Mouse (Mus musculus): Measurements from ENCODE around the gene Lmod3. TPM values are rescaled to one million over a fixed set of nuclear protein-coding genes. Genes with fewer than 3 reads are reported as not detected.

Gene Lmod3
- polyA plus RNA-seq, 1 experiment from 2014 or later, result 0.42 TPM

GRCm38 (mm10) chr6:97292894-97293293 lies 40.3 kb upstream of the Lmod3 start:
- ATAC-seq (ENCODE audit: low FRiP score) (no peak), DNase-seq (ENCODE audit: low spot score) (no peak)
- Histone ChIP-seq H3K27me3 (ENCODE audit: control insufficient read depth, insufficient read depth, low read length) (no peaks in the 10 kb centered on the region), H3K4me2 (replicated peaks; ENCODE audit: low read depth, low read length) (no peak overlapping the region), H3K9me3 (ENCODE audit: control insufficient read depth, low read length) (no peaks in the 10 kb centered on the region), H3K27ac (ENCODE audit: low read depth, low read length) (no peak overlapping the region), H3K36me3 (ENCODE audit: control insufficient read depth, insufficient read depth, low read length) (peaks cover 6% of the 10 kb centered on the region; the same call in 1 of the 2 replicates), H3K9ac (ENCODE audit: low read depth, low read length) (no peak overlapping the region), H3K4me1 (replicated peaks; ENCODE audit: control insufficient read depth, insufficient read depth, low read length) (no peaks in the 10 kb centered on the region), H3K4me3 (ENCODE audit: low read depth, low read length) (no peak overlapping the region)
- 86% methylated on average over 5 of the region's 5 CpGs for WGBS

GRCm38 (mm10) chr6:97292096-97292495 lies 39.5 kb upstream of the Lmod3 start:
- DNase-seq (ENCODE audit: low spot score) (no peak), ATAC-seq (ENCODE audit: low FRiP score) (no peak)
- H3K27ac ChIP-seq (ENCODE audit: low read depth, low read length), result no peak overlapping the region
- H3K4me2 ChIP-seq (replicated peaks; ENCODE audit: low read depth, low read length), result no peak overlapping the region
- no peaks in the 10 kb centered on the region for H3K9me3 ChIP-seq (ENCODE audit: control insufficient read depth, low read length)
- H3K9ac ChIP-seq (ENCODE audit: low read depth, low read length), result no peak overlapping the region
- peaks cover 6% of the 10 kb centered on the region for H3K36me3 ChIP-seq (ENCODE audit: control insufficient read depth, insufficient read depth, low read length)
- no peaks in the 10 kb centered on the region for H3K4me1 ChIP-seq (replicated peaks; ENCODE audit: control insufficient read depth, insufficient read depth, low read length)
- WGBS, result 91% methylated on average over 3 of the region's 3 CpGs
- no peak overlapping the region for H3K4me3 ChIP-seq (ENCODE audit: low read depth, low read length)
- no peaks in the 10 kb centered on the region for H3K27me3 ChIP-seq (ENCODE audit: control insufficient read depth, insufficient read depth, low read length)

GRCm38 (mm10) chr6:97291159-97291908 lies 38.8 kb upstream of the Lmod3 start:
- Histone ChIP-seq H3K4me1 (replicated peaks; ENCODE audit: control insufficient read depth, insufficient read depth, low read length) (no peaks in the 10 kb centered on the region), H3K4me3 (ENCODE audit: low read depth, low read length) (no peak overlapping the region), H3K9me3 (ENCODE audit: control insufficient read depth, low read length) (no peaks in the 10 kb centered on the region), H3K27me3 (ENCODE audit: control insufficient read depth, insufficient read depth, low read length) (no peaks in the 10 kb centered on the region), H3K4me2 (replicated peaks; ENCODE audit: low read depth, low read length) (no peak overlapping the region), H3K27ac (ENCODE audit: low read depth, low read length) (no peak overlapping the region), H3K9ac (ENCODE audit: low read depth, low read length) (no peak overlapping the region), H3K36me3 (ENCODE audit: control insufficient read depth, insufficient read depth, low read length) (peaks cover 6% of the 10 kb centered on the region)
- 74% methylated on average over 21 of the region's 21 CpGs for WGBS
- ATAC-seq (ENCODE audit: low FRiP score) (no peak), DNase-seq (ENCODE audit: low spot score) (no peak)

- no peaks in the 10 kb centered on the region for H3K27me3 ChIP-seq (ENCODE audit: control insufficient read depth, insufficient read depth, low read length)
- peaks cover 6% of the 10 kb centered on the region for H3K36me3 ChIP-seq (ENCODE audit: control insufficient read depth, insufficient read depth, low read length)
- no peaks in the 10 kb centered on the region for H3K9me3 ChIP-seq (ENCODE audit: control insufficient read depth, low read length)
- H3K9ac ChIP-seq (ENCODE audit: low read depth, low read length), result no peak overlapping the region
- H3K4me2 ChIP-seq (replicated peaks; ENCODE audit: low read depth, low read length), result no peak overlapping the region
- WGBS, result 79% methylated on average over 3 of the region's 3 CpGs
- no peak for ATAC-seq (ENCODE audit: low FRiP score)
- no peak for DNase-seq (ENCODE audit: low spot score)
- no peak overlapping the region for H3K27ac ChIP-seq (ENCODE audit: low read depth, low read length)
- no peak overlapping the region for H3K4me3 ChIP-seq (ENCODE audit: low read depth, low read length)
- H3K4me1 ChIP-seq (replicated peaks; ENCODE audit: control insufficient read depth, insufficient read depth, low read length), result no peaks in the 10 kb centered on the region
Measured at GRCm38 (mm10) chr6:97290687-97291086, 38.1 kb upstream of the Lmod3 start.

- H3K27me3 ChIP-seq (ENCODE audit: control insufficient read depth, insufficient read depth, low read length), result no peaks in the 10 kb centered on the region
- DNase-seq (ENCODE audit: low spot score), result no peak
- no peak for ATAC-seq (ENCODE audit: low FRiP score)
- no peak overlapping the region for H3K4me3 ChIP-seq (ENCODE audit: low read depth, low read length)
- H3K9me3 ChIP-seq (ENCODE audit: control insufficient read depth, low read length), result no peaks in the 10 kb centered on the region
- no peak overlapping the region for H3K27ac ChIP-seq (ENCODE audit: low read depth, low read length)
- no peak overlapping the region for H3K4me2 ChIP-seq (replicated peaks; ENCODE audit: low read depth, low read length)
- H3K9ac ChIP-seq (ENCODE audit: low read depth, low read length), result no peak overlapping the region
- WGBS, result 95% methylated on average over 4 of the region's 4 CpGs
- no peaks in the 10 kb centered on the region for H3K4me1 ChIP-seq (replicated peaks; ENCODE audit: control insufficient read depth, insufficient read depth, low read length)
- peaks cover 2% of the 10 kb centered on the region for H3K36me3 ChIP-seq (ENCODE audit: control insufficient read depth, insufficient read depth, low read length)
Measured at GRCm38 (mm10) chr6:97289838-97290237, 37.3 kb upstream of the Lmod3 start.

- Histone ChIP-seq H3K9me3 (ENCODE audit: control insufficient read depth, low read length) (no peaks in the 10 kb centered on the region), H3K4me3 (ENCODE audit: low read depth, low read length) (no peak overlapping the region), H3K27me3 (ENCODE audit: control insufficient read depth, insufficient read depth, low read length) (no peaks in the 10 kb centered on the region), H3K4me1 (replicated peaks; ENCODE audit: control insufficient read depth, insufficient read depth, low read length) (no peaks in the 10 kb centered on the region), H3K36me3 (ENCODE audit: control insufficient read depth, insufficient read depth, low read length) (peaks cover 2% of the 10 kb centered on the region), H3K4me2 (replicated peaks; ENCODE audit: low read depth, low read length) (no peak overlapping the region), H3K9ac (ENCODE audit: low read depth, low read length) (no peak overlapping the region), H3K27ac (ENCODE audit: low read depth, low read length) (no peak overlapping the region)
- DNase-seq (ENCODE audit: low spot score), result no peak
- no peak for ATAC-seq (ENCODE audit: low FRiP score)
- WGBS, result 72% methylated on average over 10 of the region's 10 CpGs
Measured at GRCm38 (mm10) chr6:97289316-97289820, 36.8 kb upstream of the Lmod3 start.

- Histone ChIP-seq H3K4me2 (replicated peaks; ENCODE audit: low read depth, low read length) (no peak overlapping the region), H3K9ac (ENCODE audit: low read depth, low read length) (no peak overlapping the region), H3K4me3 (ENCODE audit: low read depth, low read length) (no peak overlapping the region), H3K4me1 (replicated peaks; ENCODE audit: control insufficient read depth, insufficient read depth, low read length) (no peaks in the 10 kb centered on the region), H3K27me3 (ENCODE audit: control insufficient read depth, insufficient read depth, low read length) (no peaks in the 10 kb centered on the region), H3K36me3 (ENCODE audit: control insufficient read depth, insufficient read depth, low read length) (peaks cover 2% of the 10 kb centered on the region; the same call in 1 of the 2 replicates), H3K9me3 (ENCODE audit: control insufficient read depth, low read length) (no peaks in the 10 kb centered on the region), H3K27ac (ENCODE audit: low read depth, low read length) (no peak overlapping the region)
- DNase-seq (ENCODE audit: low spot score), result no peak
- ATAC-seq (ENCODE audit: low FRiP score), result no peak
- WGBS, result 79% methylated on average over 19 of the region's 19 CpGs
Measured at GRCm38 (mm10) chr6:97288047-97288855, 35.7 kb upstream of the Lmod3 start.

GRCm38 (mm10) chr6:97286332-97286731 lies 33.8 kb upstream of the Lmod3 start:
- Histone ChIP-seq H3K4me2 (replicated peaks; ENCODE audit: low read depth, low read length) (no peak overlapping the region), H3K27ac (ENCODE audit: low read depth, low read length) (no peak overlapping the region), H3K36me3 (ENCODE audit: control insufficient read depth, insufficient read depth, low read length) (no peaks in the 10 kb centered on the region; the same call in 1 of the 2 replicates), H3K27me3 (ENCODE audit: control insufficient read depth, insufficient read depth, low read length) (no peaks in the 10 kb centered on the region), H3K4me1 (replicated peaks; ENCODE audit: control insufficient read depth, insufficient read depth, low read length) (no peaks in the 10 kb centered on the region), H3K9me3 (ENCODE audit: control insufficient read depth, low read length) (no peaks in the 10 kb centered on the region), H3K9ac (ENCODE audit: low read depth, low read length) (no peak overlapping the region), H3K4me3 (ENCODE audit: low read depth, low read length) (no peak overlapping the region)
- WGBS, result 94% methylated on average over 5 of the region's 5 CpGs
- ATAC-seq (ENCODE audit: low FRiP score), result no peak
- DNase-seq (ENCODE audit: low spot score), result no peak
